Mouse (Mus musculus): Measurements from ENCODE around the gene Epha10.

- TF ChIP-seq POLR2A (IDR thresholded peaks at IDR 0.05; ENCODE audit: borderline replicate concordance, control insufficient read depth, low read depth, low read length) (no peak), CTCF (IDR thresholded peaks at IDR 0.05; ENCODE audit: control insufficient read depth, insufficient read depth, low read length) (no peak)
Observed at GRCm38 (mm10) chr4:124882151-124882729, 1.5 kb downstream of the Epha10 start.
